Mouse (Mus musculus): ENCODE measurements around the gene Kit. TPM values are rescaled to one million over a fixed set of nuclear protein-coding genes. Genes with fewer than 3 reads are reported as not detected.

Gene Kit
- polyA plus RNA-seq (2015; fragmentation: Nextera tagmentation; extraction: Ambion mirVana): 13.5 and 18.0 TPM in 2 replicates

DNA sequence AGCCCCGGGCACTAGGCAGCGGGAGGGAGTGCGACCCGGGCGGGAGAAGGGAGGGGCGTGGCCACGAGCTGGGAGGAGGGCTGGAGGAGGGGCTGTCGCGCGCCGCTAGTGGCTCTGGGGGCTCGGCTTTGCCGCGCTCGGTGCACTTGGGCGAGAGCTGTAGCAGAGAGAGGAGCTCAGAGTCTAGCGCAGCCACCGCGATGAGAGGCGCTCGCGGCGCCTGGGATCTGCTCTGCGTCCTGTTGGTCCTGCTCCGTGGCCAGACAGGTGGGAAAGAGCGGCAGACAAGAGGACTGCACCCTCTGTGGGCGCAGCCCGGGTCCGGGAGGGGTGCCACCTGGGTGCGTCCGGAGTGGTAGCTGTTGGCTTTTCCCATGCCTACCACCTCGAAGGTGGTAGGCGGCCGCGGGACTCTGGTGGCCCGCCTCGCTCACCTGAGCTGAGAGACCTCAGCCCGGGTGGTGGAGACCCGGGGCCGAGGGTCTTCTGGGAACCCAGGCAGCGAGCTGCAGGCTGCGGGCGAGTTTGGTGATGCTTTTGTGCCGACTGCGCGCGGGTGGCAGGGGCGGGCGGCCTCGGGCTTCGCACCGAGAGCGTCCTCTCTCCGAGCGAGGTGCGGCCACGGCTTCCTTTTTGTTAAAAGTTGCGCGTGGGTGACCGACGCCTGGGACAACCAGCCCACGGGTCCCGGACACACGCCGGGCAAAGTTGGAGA is at the start of gene Kit:
TSS of gene Kit (plus strand) at position 65 of the 715 bp plus-strand sequence.
- DNase-seq (peak; percentile 76), ATAC-seq (ENCODE audit: low read depth) (peak; percentile 82)
- H3K4me1 ChIP-seq (replicated peaks): peaks cover 59% of the 10 kb centered on the region
- under 1% methylated on average over 64 of the region's 65 CpGs for WGBS (ENCODE audit: insufficient replicate concordance)
- no peaks in the 10 kb centered on the region for H3K9me3 ChIP-seq (replicated peaks)
- peaks cover 26% of the 10 kb centered on the region; the same call in 1 of the 2 replicates for H3K27me3 ChIP-seq
- peak within 1 kb of the TSS; percentile 94 for H3K4me2 ChIP-seq
- peak within 1 kb of the TSS; percentile 16 for H3K27ac ChIP-seq
- no peaks in the 10 kb centered on the region for H3K36me3 ChIP-seq
- peak within 1 kb of the TSS; percentile 68 for H3K4me3 ChIP-seq (replicated peaks)
- peak within 1 kb of the TSS; percentile 74 for H3K9ac ChIP-seq

DNA sequence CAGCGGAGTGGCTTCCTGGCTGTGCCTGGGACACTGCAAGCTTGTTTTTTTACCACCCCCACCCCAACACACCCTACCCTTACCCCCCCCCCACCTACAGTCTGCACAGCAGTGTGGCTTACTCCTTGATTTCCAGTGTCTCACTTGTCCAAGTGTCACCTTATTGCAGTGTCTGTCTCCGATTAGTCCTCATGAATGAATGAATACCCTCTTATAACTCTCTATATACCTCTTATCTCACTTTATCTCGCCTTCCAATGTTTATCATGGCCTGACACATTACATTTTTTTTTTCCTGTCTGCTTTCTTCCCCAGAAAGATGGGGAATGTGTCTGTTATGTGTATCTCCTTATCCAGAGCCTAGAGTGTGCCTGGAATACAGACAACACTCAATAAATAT is 38.6 kb upstream of the Kit start:
- DNase-seq (no peak), ATAC-seq (ENCODE audit: low read depth) (peak; percentile 74; the same call in 1 of the 2 replicates)

DNA sequence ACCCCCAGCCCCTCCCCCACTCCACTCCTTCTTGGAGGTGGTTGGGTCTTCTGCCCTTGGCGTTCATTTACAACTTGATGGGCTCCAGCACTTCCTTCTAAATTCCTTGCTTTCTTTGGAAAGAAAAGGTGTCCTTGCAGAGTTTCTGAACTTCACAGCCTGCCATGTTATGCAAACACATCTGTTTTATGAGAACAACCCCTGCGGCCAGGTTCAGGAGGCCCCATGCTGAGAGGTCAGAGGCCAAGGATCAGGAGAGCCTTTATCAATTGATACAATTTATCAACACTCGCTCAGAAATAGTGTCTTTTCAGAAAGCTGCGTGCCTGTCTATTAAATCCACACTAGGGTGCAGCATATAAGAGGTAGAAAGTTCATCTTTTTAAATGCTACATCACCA is 37.0 kb upstream of the Kit start:
- no peaks in the 10 kb centered on the region for H3K27me3 ChIP-seq
- WGBS (ENCODE audit: insufficient replicate concordance): 54% methylated on average over 4 of the region's 4 CpGs

More for the DNA sequence above, 38.6 kb upstream of the Kit start:
- H3K27ac ChIP-seq: no peak overlapping the region
- H3K4me3 ChIP-seq (replicated peaks): no peak overlapping the region
- peaks cover 29% of the 10 kb centered on the region for H3K4me1 ChIP-seq (replicated peaks)
- H3K9ac ChIP-seq: no peak overlapping the region
- 18% methylated on average over 3 of the region's 3 CpGs for WGBS (ENCODE audit: insufficient replicate concordance)
- no peaks in the 10 kb centered on the region for H3K36me3 ChIP-seq
- H3K27me3 ChIP-seq: no peaks in the 10 kb centered on the region
- no peaks in the 10 kb centered on the region for H3K9me3 ChIP-seq (replicated peaks)
- H3K4me2 ChIP-seq: 0 out of 2 replicates have a peak overlapping the region, but pooled peaks have one; percentile 12

DNA sequence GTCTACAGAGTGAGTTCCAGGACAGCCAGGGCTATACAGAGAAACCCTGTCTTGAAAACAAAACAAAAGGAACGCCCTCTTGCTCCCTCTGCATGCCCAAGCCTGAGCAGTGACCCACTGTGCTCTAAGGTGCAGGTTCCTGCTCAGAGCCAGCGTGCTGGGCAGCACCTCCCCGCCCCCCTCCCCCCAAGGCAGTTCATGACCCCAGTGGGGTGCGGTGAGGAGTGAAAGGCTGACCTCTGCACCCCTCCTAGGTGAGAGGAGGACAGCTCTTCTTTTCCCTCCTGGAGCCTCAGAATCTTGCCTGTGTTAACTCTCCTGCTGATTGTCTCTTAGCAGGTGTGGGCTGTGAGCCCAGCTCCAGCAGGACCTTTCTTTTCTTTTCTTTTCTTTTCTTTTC is 36.3 kb upstream of the Kit start:
- Histone ChIP-seq H3K36me3 (no peaks in the 10 kb centered on the region), H3K9ac (no peak overlapping the region), H3K4me3 (replicated peaks) (no peak overlapping the region), H3K9me3 (replicated peaks) (no peaks in the 10 kb centered on the region), H3K4me2 (no peak overlapping the region), H3K4me1 (replicated peaks) (peaks cover 29% of the 10 kb centered on the region), H3K27ac (no peak overlapping the region), H3K27me3 (no peaks in the 10 kb centered on the region)
- no peak for ATAC-seq (ENCODE audit: low read depth)
- WGBS (ENCODE audit: insufficient replicate concordance): 69% methylated on average over 4 of the region's 4 CpGs
- no peak for DNase-seq

More for the DNA sequence above, 37.0 kb upstream of the Kit start:
- DNase-seq (no peak), ATAC-seq (ENCODE audit: low read depth) (no peak)
- no peak overlapping the region for H3K9ac ChIP-seq
- peaks cover 29% of the 10 kb centered on the region for H3K4me1 ChIP-seq (replicated peaks)
- no peak overlapping the region for H3K4me3 ChIP-seq (replicated peaks)
- no peaks in the 10 kb centered on the region for H3K9me3 ChIP-seq (replicated peaks)
- H3K4me2 ChIP-seq: no peak overlapping the region
- no peak overlapping the region for H3K27ac ChIP-seq
- no peaks in the 10 kb centered on the region for H3K36me3 ChIP-seq

DNA sequence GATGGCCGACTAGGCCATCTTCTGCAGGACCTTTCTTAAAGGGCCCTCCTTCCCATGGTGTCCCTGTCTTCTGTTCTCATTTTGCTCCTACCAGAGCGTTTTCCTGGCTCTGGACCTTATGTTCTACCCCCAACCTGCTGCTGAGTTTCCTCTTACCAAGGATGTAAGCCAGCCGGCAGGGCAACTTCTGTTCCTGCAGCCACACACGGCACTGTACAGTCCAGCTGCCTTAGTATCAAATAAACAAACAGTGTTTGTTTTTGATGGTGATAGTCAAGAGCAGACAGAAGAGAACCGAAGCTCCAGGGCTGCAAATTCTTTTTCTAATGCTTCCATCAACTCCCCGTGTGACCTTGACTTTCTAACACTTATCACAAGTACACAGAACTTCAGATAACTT is 35.6 kb upstream of the Kit start:
- 16% methylated on average over 6 of the region's 6 CpGs for WGBS (ENCODE audit: insufficient replicate concordance)
- no peak overlapping the region for H3K9ac ChIP-seq
- H3K9me3 ChIP-seq (replicated peaks): no peaks in the 10 kb centered on the region
- no peak overlapping the region for H3K4me3 ChIP-seq (replicated peaks)
- DNase-seq (no peak), ATAC-seq (ENCODE audit: low read depth) (no peak)
- no peaks in the 10 kb centered on the region for H3K27me3 ChIP-seq
- H3K4me1 ChIP-seq (replicated peaks): peaks cover 29% of the 10 kb centered on the region
- no peak overlapping the region for H3K4me2 ChIP-seq
- no peak overlapping the region for H3K27ac ChIP-seq
- no peaks in the 10 kb centered on the region for H3K36me3 ChIP-seq

DNA sequence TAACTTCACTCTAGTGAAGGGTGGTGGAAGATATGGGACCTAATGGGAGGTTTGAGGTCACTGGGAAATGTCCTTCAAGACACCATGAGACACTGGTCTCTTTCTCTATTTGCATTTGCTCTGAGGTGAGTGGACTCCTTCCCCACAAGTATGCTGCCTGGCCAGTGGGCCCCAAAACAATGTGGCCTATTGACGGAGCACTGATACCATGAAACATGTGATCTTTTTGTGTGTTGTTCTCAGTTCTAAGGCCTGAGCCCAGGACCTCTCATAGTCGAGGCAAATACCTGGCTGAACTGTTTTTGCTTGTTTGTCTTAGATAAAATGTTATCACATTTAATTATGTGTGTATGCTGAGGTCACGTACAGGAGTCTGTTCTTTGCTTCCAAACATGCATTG is 31.0 kb upstream of the Kit start:
- H3K4me2 ChIP-seq: no peak overlapping the region
- H3K9ac ChIP-seq: no peak overlapping the region
- no peak for DNase-seq
- H3K27me3 ChIP-seq: no peaks in the 10 kb centered on the region
- no peak overlapping the region for H3K4me3 ChIP-seq (replicated peaks)
- no peak for ATAC-seq (ENCODE audit: low read depth)
- peaks cover 12% of the 10 kb centered on the region for H3K4me1 ChIP-seq (replicated peaks)
- no peaks in the 10 kb centered on the region for H3K9me3 ChIP-seq (replicated peaks)
- WGBS (ENCODE audit: insufficient replicate concordance): 56% methylated on average over 3 of the region's 3 CpGs
- H3K27ac ChIP-seq: no peak overlapping the region
- no peaks in the 10 kb centered on the region for H3K36me3 ChIP-seq

DNA sequence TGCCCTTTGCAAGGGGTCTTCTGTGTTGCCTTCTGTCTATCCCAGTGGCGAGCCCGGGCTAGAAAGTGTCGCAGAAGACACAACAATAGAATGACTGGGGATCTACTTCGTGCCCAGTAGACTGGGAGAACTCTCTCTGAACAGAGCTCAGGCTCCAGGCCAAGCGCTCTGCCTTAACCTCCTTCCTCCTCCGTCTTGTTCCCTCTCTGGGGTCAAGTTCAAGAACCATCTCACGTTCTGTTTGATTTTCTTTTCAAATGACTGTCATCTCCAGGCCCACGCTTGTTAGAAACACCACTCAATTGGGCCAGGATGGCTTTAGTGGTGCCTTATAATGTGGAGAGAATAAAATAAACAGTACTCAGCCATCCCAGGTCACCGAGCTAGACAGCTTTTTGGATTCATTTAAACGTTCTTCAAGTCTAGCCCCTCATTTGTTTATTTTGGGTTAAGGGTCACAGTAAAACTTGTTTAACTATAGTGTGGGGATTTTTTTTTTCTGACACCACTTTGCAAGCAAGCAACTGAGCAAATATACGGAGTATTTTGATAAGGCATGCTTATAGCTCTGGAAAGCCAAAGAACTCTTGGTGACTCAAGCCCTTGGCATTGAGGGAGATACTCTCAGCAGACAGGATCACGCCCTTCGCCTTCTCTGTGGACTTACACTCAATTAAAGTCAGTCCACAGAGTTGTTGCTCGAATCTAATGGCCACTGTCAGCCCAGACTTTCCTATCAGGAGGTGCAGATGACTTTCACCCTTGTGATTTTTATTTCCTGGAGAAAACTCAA is 30.0 kb upstream of the Kit start:
- Histone ChIP-seq H3K9me3 (replicated peaks) (no peaks in the 10 kb centered on the region), H3K4me1 (replicated peaks) (peaks cover 5% of the 10 kb centered on the region; the same call in 1 of the 2 replicates), H3K4me2 (no peak overlapping the region), H3K9ac (no peak overlapping the region), H3K27me3 (no peaks in the 10 kb centered on the region), H3K36me3 (no peaks in the 10 kb centered on the region), H3K4me3 (replicated peaks) (no peak overlapping the region), H3K27ac (no peak overlapping the region)
- ATAC-seq (ENCODE audit: low read depth): no peak
- no peak for DNase-seq
- 61% methylated on average over 14 of the region's 14 CpGs for WGBS (ENCODE audit: insufficient replicate concordance)

DNA sequence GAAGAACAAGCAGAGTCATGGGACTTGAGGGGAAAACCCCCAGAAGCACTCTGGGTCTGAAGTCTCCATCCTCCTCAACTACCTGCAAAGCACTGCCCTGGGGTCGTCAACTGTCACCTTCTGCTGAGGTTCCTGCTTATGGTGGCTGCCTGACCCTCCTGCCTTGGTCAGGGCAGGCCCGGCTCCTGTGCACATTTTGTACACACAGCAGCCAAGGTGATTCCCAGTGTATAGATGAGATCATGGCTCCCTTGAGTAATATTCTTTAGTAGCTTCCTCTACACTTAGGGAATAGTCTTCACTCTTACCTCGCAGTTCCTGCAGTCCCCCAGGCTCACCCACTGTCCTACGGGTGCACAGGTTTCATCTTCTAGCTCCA is 29.5 kb upstream of the Kit start:
- Histone ChIP-seq H3K36me3 (no peaks in the 10 kb centered on the region), H3K27ac (no peak overlapping the region), H3K4me1 (replicated peaks) (peaks cover 5% of the 10 kb centered on the region; the same call in 1 of the 2 replicates), H3K4me2 (no peak overlapping the region), H3K27me3 (no peaks in the 10 kb centered on the region), H3K4me3 (replicated peaks) (no peak overlapping the region), H3K9ac (no peak overlapping the region), H3K9me3 (replicated peaks) (no peaks in the 10 kb centered on the region)
- ATAC-seq (ENCODE audit: low read depth): no peak
- no peak for DNase-seq
- 58% methylated on average over 4 of the region's 4 CpGs for WGBS (ENCODE audit: insufficient replicate concordance)

DNA sequence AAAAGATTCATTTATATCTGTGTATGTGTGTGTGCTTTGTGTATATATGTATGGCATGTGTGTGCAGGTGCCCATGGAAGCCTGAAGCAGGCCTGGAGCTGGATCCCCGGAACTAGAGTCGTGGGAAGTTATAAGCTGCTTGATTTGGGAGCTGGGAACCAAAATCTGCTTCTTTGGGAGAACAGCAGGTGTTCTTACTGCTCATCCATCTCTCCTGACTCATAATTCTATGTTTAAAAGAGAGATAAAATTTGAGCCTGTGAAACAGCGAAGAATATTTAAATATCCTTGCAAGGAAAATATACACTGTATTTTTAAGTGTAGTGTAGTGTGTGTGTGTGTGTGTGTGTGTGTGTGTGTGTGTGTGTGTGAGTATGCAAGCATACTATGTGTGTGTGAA is 21.7 kb upstream of the Kit start:
- Histone ChIP-seq H3K4me2 (no peak overlapping the region), H3K4me3 (replicated peaks) (no peak overlapping the region), H3K27ac (no peak overlapping the region), H3K36me3 (no peaks in the 10 kb centered on the region), H3K27me3 (no peaks in the 10 kb centered on the region), H3K9me3 (replicated peaks) (no peaks in the 10 kb centered on the region), H3K4me1 (replicated peaks) (no peaks in the 10 kb centered on the region), H3K9ac (no peak overlapping the region)
- DNase-seq (no peak), ATAC-seq (ENCODE audit: low read depth) (no peak)
- WGBS (ENCODE audit: insufficient replicate concordance): 81% methylated on average over 3 of the region's 3 CpGs

DNA sequence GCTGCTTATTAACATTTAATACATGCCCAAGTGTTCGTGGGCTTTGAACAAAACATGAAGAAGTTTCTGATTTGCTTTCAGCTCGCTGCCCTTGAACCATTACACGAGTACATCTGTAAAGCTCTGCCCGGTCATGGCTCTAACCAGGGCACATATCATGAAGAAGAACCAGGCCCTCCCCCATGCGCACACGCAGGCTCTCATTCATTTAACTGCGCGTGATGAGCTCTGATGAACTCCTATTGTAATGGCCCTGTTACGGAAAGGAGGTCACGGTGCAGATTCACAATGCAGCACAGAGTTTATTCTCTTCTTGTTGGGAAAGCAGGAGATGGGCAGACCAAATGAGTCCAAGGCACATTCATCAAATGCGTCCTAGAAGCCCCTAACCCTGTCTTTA is 17.1 kb upstream of the Kit start:
- 80% methylated on average over 11 of the region's 11 CpGs for WGBS (ENCODE audit: insufficient replicate concordance)
- H3K27ac ChIP-seq: no peak overlapping the region
- H3K36me3 ChIP-seq: no peaks in the 10 kb centered on the region
- H3K9ac ChIP-seq: no peak overlapping the region
- no peak overlapping the region for H3K4me3 ChIP-seq (replicated peaks)
- no peaks in the 10 kb centered on the region for H3K27me3 ChIP-seq
- H3K4me2 ChIP-seq: no peak overlapping the region
- DNase-seq (no peak), ATAC-seq (ENCODE audit: low read depth) (no peak)
- 0 out of 2 replicates have a peak, but pooled peaks cover 2% of the 10 kb centered on the region for H3K4me1 ChIP-seq (replicated peaks)
- H3K9me3 ChIP-seq (replicated peaks): no peaks in the 10 kb centered on the region

DNA sequence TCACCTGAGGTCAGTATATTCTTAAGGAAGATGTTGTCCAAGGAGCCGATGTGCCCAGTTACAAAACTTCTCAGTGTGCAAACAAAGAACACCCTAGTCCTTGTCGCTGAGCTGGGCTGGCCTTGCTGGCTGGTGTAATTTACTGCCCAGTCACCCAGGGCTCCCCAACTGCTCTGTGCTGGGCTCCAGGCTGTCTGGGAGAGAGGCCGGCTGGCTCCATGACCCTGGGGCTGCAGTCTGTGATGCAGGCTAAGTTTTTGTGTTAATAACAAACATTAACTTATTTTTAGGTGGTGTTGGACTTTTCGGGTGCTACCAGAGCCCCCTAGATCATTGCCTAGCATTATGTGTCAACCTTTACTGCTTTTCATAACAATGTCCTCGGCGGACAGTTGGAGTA is 15.4 kb upstream of the Kit start:
- no peak for ATAC-seq (ENCODE audit: low read depth)
- Histone ChIP-seq H3K9me3 (replicated peaks) (no peaks in the 10 kb centered on the region), H3K4me1 (replicated peaks) (0 out of 2 replicates have a peak, but pooled peaks cover 4% of the 10 kb centered on the region), H3K36me3 (no peaks in the 10 kb centered on the region), H3K4me3 (replicated peaks) (no peak overlapping the region), H3K9ac (no peak overlapping the region), H3K27me3 (no peaks in the 10 kb centered on the region), H3K4me2 (no peak overlapping the region), H3K27ac (no peak overlapping the region)
- 76% methylated on average over 6 of the region's 6 CpGs for WGBS (ENCODE audit: insufficient replicate concordance)
- no peak for DNase-seq
